Mouse (Mus musculus) CD4-positive naive resting alpha-beta T cell, adult 76 days (primary cell): ENCODE data around the gene Fkbp4. TPM values are rescaled to one million over a fixed set of nuclear protein-coding genes. Genes with fewer than 3 reads are reported as not detected.

Experiments
- total RNA-seq: library from RNA; stranded (reverse); gene quantifications from one replicate; pipeline ENCODE4 v1.2.4, GENCODE M21; 2023

The Fkbp4 gene
- 68.7 TPM for total RNA-seq

DNA sequence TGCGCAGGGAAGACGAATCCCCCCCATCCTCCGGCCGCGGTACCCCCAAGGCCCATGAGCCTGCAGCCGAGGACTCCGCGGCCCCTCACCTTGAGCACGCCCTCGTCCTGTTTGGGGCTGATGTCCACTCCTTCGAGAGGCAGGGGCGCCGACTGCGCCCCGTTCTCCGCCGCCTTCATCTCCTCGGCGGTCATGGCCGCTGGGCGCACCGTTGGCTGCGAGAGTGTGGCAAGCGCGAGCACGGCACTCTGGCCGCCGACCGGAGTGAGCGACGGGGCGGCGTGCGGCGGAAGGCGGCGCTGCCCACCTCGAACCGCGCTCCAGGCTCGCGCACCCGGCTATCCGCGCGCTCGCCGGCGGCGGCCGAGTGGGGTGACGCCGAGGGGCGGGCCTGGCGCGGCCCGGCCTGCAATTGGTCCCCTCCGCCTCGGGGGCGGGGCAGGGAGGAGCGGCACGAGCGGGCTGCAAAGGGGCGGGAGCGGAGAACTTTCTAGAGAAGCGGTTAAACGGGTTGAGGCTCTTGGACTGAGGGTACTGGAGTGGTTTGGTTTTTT, at the start of gene Fkbp4:
Fkbp4 (minus strand) TSS at position 361 of the 554 bp plus-strand sequence.

DNA sequence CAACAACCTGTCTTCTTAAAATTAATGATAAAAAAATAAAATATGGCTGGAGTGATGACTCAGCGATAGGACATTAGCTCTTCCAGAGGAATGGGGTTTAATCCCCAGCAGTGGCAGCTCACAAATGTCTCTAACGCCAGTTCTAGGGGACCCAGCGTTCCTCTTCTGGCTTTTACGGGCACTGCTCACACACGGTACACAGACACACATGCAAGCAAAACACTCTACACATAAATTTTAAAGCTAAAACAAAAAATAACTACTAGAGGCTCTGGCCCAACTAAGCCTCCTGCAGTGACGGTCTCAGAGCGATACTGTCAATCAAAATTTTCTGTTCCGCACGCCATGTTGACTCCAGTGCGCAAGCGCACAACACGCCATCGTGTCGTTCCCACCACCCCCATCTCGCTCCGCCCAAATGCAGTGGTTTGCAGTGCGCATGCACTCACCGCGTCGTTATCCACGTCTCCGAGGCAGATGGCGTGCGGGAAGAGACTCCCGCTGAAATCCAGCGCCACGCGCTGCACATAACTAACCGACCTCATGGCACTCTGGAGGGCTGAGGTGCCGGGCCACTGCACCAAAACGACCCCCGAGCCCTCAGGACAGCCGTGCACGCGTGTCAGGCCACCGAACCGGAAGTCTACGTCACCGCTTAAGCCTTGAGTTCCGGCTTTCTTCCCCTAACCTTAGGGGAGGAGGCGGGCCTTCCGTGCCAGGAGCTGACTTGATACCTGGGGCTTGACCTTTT, 14.0 kb downstream of the Fkbp4 start, which contains the start of gene Itfg2:
Itfg2 (minus strand) TSS at position 663 of the 751 bp plus-strand sequence.

DNA sequence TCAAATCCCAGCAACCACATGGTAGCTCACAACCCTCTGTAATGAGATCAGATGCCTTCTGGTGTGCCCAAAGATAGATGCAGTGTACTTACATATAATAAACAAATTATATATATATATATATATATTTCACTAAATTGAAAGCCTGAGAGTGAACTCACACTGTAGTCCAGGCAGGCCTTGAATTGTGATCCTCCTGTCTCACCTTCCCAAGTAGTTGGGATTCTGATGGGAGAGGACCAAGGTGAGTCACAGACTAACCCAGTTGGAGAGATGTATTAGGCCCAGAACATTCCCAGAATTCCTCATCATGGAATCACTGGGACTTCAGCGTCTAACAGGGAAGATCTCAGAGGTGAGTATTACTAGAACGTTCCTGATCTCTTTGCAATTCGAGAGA, 39.5 kb downstream of the Fkbp4 start, which contains the start of gene Nrip2:
Nrip2 (plus strand) TSS at position 301 of the 400 bp plus-strand sequence.

Other genes starting within 250 kb of the Fkbp4 start
- not detected for gene Tead4, start 137.9 kb downstream of the Fkbp4 start, total RNA-seq
- 5.4 TPM for gene Tulp3, start 82.8 kb downstream of the Fkbp4 start, total RNA-seq
- 52.9 TPM for gene Rhno1, start 75.8 kb downstream of the Fkbp4 start, total RNA-seq
- 11.5 TPM for gene Foxm1, start 75.7 kb downstream of the Fkbp4 start, total RNA-seq
- gene Tex52, start 63.2 kb downstream of the Fkbp4 start, total RNA-seq, result not detected
- gene Gm44596, start 63.2 kb downstream of the Fkbp4 start, total RNA-seq, result not detected
- gene Nrip2, start 39.4 kb downstream of the Fkbp4 start, total RNA-seq, result not detected
- 73.1 TPM for gene Itfg2, start 13.7 kb downstream of the Fkbp4 start, total RNA-seq
- gene Pzp, start 88.0 kb upstream of the Fkbp4 start, total RNA-seq, result not detected
- not detected for gene A2ml1, start 142.9 kb upstream of the Fkbp4 start, total RNA-seq
- gene Klrb1a, start 184.9 kb upstream of the Fkbp4 start, total RNA-seq, result 0.91 TPM
- gene Clec2h, start 223.7 kb upstream of the Fkbp4 start, total RNA-seq, result 5.7 TPM